8 mouse cellular contexts compared by ENCODE assay signal in genomic region chr5:93044584-93045370, GRCm38 (mm10). TPM values are rescaled to one million over a fixed set of nuclear protein-coding genes. Genes with fewer than 3 reads are reported as not detected.
DNase-seq lines count a peak whose midpoint lies in the region; ATAC-seq and TF ChIP-seq lines count a peak whose summit lies in the region.

Gene Sowahb, minus strand, starts transcription at chr5:93045022.

- peak within 1 kb of the TSS; percentile 58 for H3K9ac ChIP-seq in heart, adult 2 months (ENCODE audit: low read depth, low read length)
- H3K9ac ChIP-seq in heart, embryonic 14.5 days (ENCODE audit: low read length): peak within 1 kb of the TSS; percentile 64
- peak within 1 kb of the TSS; percentile 56 for H3K9ac ChIP-seq in kidney, postnatal 0 days (ENCODE audit: low read depth, low read length)
- peak within 1 kb of the TSS; percentile 49 for H3K9ac ChIP-seq in lung, embryonic 14.5 days

- 0 out of 2 replicates have a peak, but pooled peaks have one; percentile 6 for TF ChIP-seq CTCF in heart, adult 2 months (IDR thresholded peaks at IDR 0.05)
- TF ChIP-seq CTCF in kidney, postnatal 0 days (IDR thresholded peaks at IDR 0.05; ENCODE audit: low read depth): no peak
- TF ChIP-seq CTCF in lung, embryonic 14.5 days (IDR thresholded peaks at IDR 0.05; ENCODE audit: low read depth): peak; percentile 29; the same call in 1 of the 2 replicates
- no peak for TF ChIP-seq CTCF in olfactory bulb, adult 2 months (IDR thresholded peaks at IDR 0.05; ENCODE audit: insufficient read depth, low read depth, low read length)

- 0 out of 2 replicates have a peak, but pooled peaks have one; percentile 24 for ATAC-seq in heart, embryonic 14.5 days (ENCODE audit: insufficient number of reproducible peaks, insufficient read depth, low FRiP score, low read depth)
- ATAC-seq in kidney, postnatal 0 days (replicated peaks; ENCODE audit: low FRiP score, low read depth): peak; percentile 92
- ATAC-seq in lung, embryonic 14.5 days (ENCODE audit: insufficient read depth): peak; percentile 85

- intact Hi-C loops in heart, adult 2 months (cut with DNase I): no loop called here

- H3K27me3 ChIP-seq in heart, adult 2 months (ENCODE audit: control insufficient read depth, insufficient read depth, low read length): peaks cover 16% of the 10 kb centered on the region
- H3K27me3 ChIP-seq in heart, embryonic 14.5 days (ENCODE audit: control insufficient read depth, insufficient read depth, low read length): peaks cover 62% of the 10 kb centered on the region
- no peaks in the 10 kb centered on the region for H3K27me3 ChIP-seq in kidney, postnatal 0 days (ENCODE audit: insufficient read depth, low read length)
- H3K27me3 ChIP-seq in lung, embryonic 14.5 days (ENCODE audit: insufficient read depth, low read length): peaks cover 67% of the 10 kb centered on the region

- H3K4me1 ChIP-seq in heart, adult 2 months (ENCODE audit: control insufficient read depth, insufficient read depth, low read length): peaks cover 1% of the 10 kb centered on the region
- H3K4me1 ChIP-seq in heart, embryonic 14.5 days (ENCODE audit: control insufficient read depth in 2 of 2, insufficient read depth in 2 of 2, low read length in 2 of 2): peaks cover 4 to 23% of the 10 kb centered on the region in 2 experiments; a peak in 3 of 4 replicates
- peaks cover 17% of the 10 kb centered on the region for H3K4me1 ChIP-seq in kidney, postnatal 0 days (replicated peaks; ENCODE audit: insufficient read depth, low read length)
- peaks cover 15% of the 10 kb centered on the region; the same call in 1 of the 2 replicates for H3K4me1 ChIP-seq in lung, embryonic 14.5 days (ENCODE audit: insufficient read depth)
- H3K4me1 ChIP-seq in olfactory bulb, adult 2 months (ENCODE audit: control insufficient read depth, insufficient read depth, low read length): peaks cover 19% of the 10 kb centered on the region

- no peaks in the 10 kb centered on the region for H3K36me3 ChIP-seq in heart, adult 2 months (ENCODE audit: control insufficient read depth, insufficient read depth, low read length)
- H3K36me3 ChIP-seq in heart, embryonic 14.5 days (ENCODE audit: control insufficient read depth, insufficient read depth, low read length): no peaks in the 10 kb centered on the region
- H3K36me3 ChIP-seq in kidney, postnatal 0 days (ENCODE audit: insufficient read depth, low read length): no peaks in the 10 kb centered on the region
- H3K36me3 ChIP-seq in lung, embryonic 14.5 days (ENCODE audit: insufficient read depth): no peaks in the 10 kb centered on the region

- TF ChIP-seq POLR2A in heart, adult 2 months (IDR thresholded peaks at IDR 0.05; ENCODE audit: insufficient read depth, low read depth, low read length): no peak
- TF ChIP-seq POLR2A in olfactory bulb, adult 2 months (IDR thresholded peaks at IDR 0.05; ENCODE audit: insufficient read depth, low read depth, low read length): no peak

- no peak for TF ChIP-seq EP300 in heart, adult 2 months (IDR thresholded peaks at IDR 0.05; ENCODE audit: insufficient read depth, low read depth, low read length)

- H3K4me2 ChIP-seq in heart, embryonic 14.5 days (ENCODE audit: low read length): peak within 1 kb of the TSS; percentile 99
- peak within 1 kb of the TSS; percentile 79 for H3K4me2 ChIP-seq in kidney, postnatal 0 days (ENCODE audit: low read length)
- peak within 1 kb of the TSS; percentile 86 for H3K4me2 ChIP-seq in lung, embryonic 14.5 days

- no peak within 1 kb of the TSS for H3K27ac ChIP-seq in heart, adult 2 months
- no peak within 1 kb of the TSS for H3K27ac ChIP-seq in heart, embryonic 14.5 days (replicated peaks in 1 of 2; ENCODE audit: control insufficient read depth in 1 of 2, insufficient read depth in 1 of 2, low read depth in 2 of 2, low read length in 2 of 2)
- H3K27ac ChIP-seq in kidney, postnatal 0 days: no peak within 1 kb of the TSS
- peak within 1 kb of the TSS; percentile 43; the same call in 1 of the 2 replicates for H3K27ac ChIP-seq in lung, embryonic 14.5 days (ENCODE audit: low read depth)
- no peak within 1 kb of the TSS for H3K27ac ChIP-seq in olfactory bulb, adult 2 months (ENCODE audit: insufficient read depth, low read depth, low read length)

- 2% methylated on average over 68 of the region's 68 CpGs for WGBS in heart, adult 2 months
- WGBS in heart, embryonic 14.5 days: under 1% methylated on average over 68 of the region's 68 CpGs
- WGBS in kidney, postnatal 0 days: 0% methylated on average over 61 of the region's 68 CpGs
- under 1% methylated on average over 62 of the region's 68 CpGs for WGBS in lung, embryonic 14.5 days
- WGBS in olfactory bulb, adult 2 months: under 1% methylated on average over 68 of the region's 68 CpGs

- DNase-seq in heart, adult 2 months: peak in 1 of 2 experiments; percentile 19
- no peak for DNase-seq in heart, adult 8-10 months (ENCODE audit: low spot score)
- DNase-seq in cerebellum, adult 9-11 months: peak; percentile 94
- DNase-seq in kidney, postnatal 0 days (ENCODE audit: low spot score): peak; percentile 76
- DNase-seq in lung, embryonic 14.5 days: peak; percentile 79
- DNase-seq in gastrocnemius, postnatal 10 days: no peak

- H3K4me3 ChIP-seq in heart, adult 2 months: peak within 1 kb of the TSS; percentile 52
- peak within 1 kb of the TSS; percentile 50 to 62 for H3K4me3 ChIP-seq in heart, embryonic 14.5 days (ENCODE audit: control insufficient read depth in 1 of 2, insufficient read depth in 1 of 2, low read depth in 1 of 2, low read length in 2 of 2)
- H3K4me3 ChIP-seq in kidney, postnatal 0 days (replicated peaks; ENCODE audit: low read depth, low read length): peak within 1 kb of the TSS; percentile 43
- H3K4me3 ChIP-seq in lung, embryonic 14.5 days (ENCODE audit: low read depth, low read length): peak within 1 kb of the TSS; percentile 51
- H3K4me3 ChIP-seq in olfactory bulb, adult 2 months (ENCODE audit: insufficient read depth, low read depth, low read length): peak within 1 kb of the TSS; percentile 45

- H3K79me2 ChIP-seq in heart, adult 2 months (replicated peaks; ENCODE audit: control insufficient read depth, insufficient read depth, low read length): no peaks in the 10 kb centered on the region

- no peaks in the 10 kb centered on the region for H3K9me3 ChIP-seq in heart, embryonic 14.5 days (ENCODE audit: control insufficient read depth, low read length)
- no peaks in the 10 kb centered on the region for H3K9me3 ChIP-seq in kidney, postnatal 0 days (replicated peaks; ENCODE audit: low read length)
- H3K9me3 ChIP-seq in lung, embryonic 14.5 days (ENCODE audit: low read depth, low read length): no peaks in the 10 kb centered on the region

RNA-seq across cellular contexts. Expression of gene Sowahb, which starts in this region (rescaled TPM):
- under 1 TPM in 1 of 2 experiments, not detected in 1; 0.08 TPM for total RNA-seq in heart, adult 2 months (2021)
- 0.04 TPM in 1 of 2 replicates, not detected in the other for polyA plus RNA-seq in heart, adult 2 months (2012; rRNA removed)
- total RNA-seq in heart, adult 8-10 months (2022): under 1 TPM; 0.05 to 0.22 (median 0.12) TPM
- polyA plus RNA-seq in heart, embryonic 14.5 days (2014; fragmentation: Nextera tagmentation; extraction: Ambion mirVana): 0.11 TPM in 1 of 2 replicates, not detected in the other
- 1.8 and 2.2 TPM in 2 replicates for polyA plus RNA-seq in kidney, postnatal 0 days (2015; fragmentation: Nextera tagmentation; extraction: Ambion mirVana)
- 1.8 and 2.0 TPM in 2 replicates for polyA plus RNA-seq in lung, embryonic 14.5 days (2014; fragmentation: Nextera tagmentation; extraction: Ambion mirVana)
- polyA plus RNA-seq in olfactory bulb, adult 2 months (2012; ENCODE audit: insufficient read depth, insufficient read length, low replicate concordance, missing spikeins): not detected in 2 replicates
- total RNA-seq in gastrocnemius, postnatal 10 days (2021): under 1 TPM in 1 of 2 experiments, not detected in 1; 0.07 TPM

Comparison
In these comparisons a context has a peak if more than half of its experiments do, and no peak if none do; other contexts are left out.
1. Peak in ATAC-seq, H3K4me3 ChIP-seq, H3K9ac ChIP-seq and H3K4me2 ChIP-seq in heart, embryonic 14.5 days; RNA of the gene not detected or under 1 TPM.
2. DNase-seq: peak in cerebellum, adult 9-11 months (single experiment), kidney, postnatal 0 days (single experiment) and lung, embryonic 14.5 days (single experiment); none in heart, adult 8-10 months (single experiment) and gastrocnemius, postnatal 10 days (single experiment).
3. CTCF ChIP-seq: peak in heart, adult 2 months (single experiment) and lung, embryonic 14.5 days (single experiment); none in kidney, postnatal 0 days (single experiment) and olfactory bulb, adult 2 months (single experiment).
4. ATAC-seq: peak in every context shown above with its lines; median percentile 92 in kidney, postnatal 0 days; 85 in lung, embryonic 14.5 days; 24 in heart, embryonic 14.5 days.
5. Peak in every context shown above with its lines, with median percentiles within 50 percentile points of each other: H3K4me3 ChIP-seq, H3K9ac ChIP-seq and H3K4me2 ChIP-seq.